8 mouse cellular contexts compared by ENCODE assay signal in the genomic region with DNA sequence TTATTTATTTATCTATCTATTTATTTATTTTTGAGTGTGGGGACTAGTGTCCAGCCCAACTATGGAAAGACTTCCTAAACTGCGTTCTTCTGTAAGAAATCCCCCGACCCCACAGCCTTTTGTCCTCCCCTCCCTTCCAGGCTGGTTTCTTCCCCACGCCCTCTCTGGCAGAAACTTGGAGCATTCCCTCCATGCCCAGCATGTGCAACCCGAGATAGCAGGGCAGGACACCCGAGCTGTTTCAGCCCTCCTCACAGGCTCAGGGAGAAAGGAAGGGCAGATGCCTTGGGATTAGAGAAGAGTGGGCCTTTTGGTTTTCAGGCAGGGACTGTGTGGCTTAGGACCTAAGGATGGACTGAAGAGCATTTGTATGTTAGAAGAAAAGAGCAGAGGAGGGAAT. TPM values are rescaled to one million over a fixed set of nuclear protein-coding genes. Genes with fewer than 3 reads are reported as not detected.
DNase-seq lines count a peak whose midpoint lies in the region; ATAC-seq and TF ChIP-seq lines count a peak whose summit lies in the region.

No protein-coding gene starts in this region.

- H3K4me2 ChIP-seq in kidney, embryonic 15.5 days = peak overlapping the region; percentile 72
- peak overlapping the region; percentile 88 for H3K4me2 ChIP-seq in forebrain, embryonic 14.5 days (ENCODE audit: low read length)
- H3K4me2 ChIP-seq in hindbrain, postnatal 0 days (ENCODE audit: low read depth, low read length) = peak overlapping the region; percentile 91
- peak overlapping the region; percentile 96 for H3K4me2 ChIP-seq in myocyte (ENCODE audit: low read depth)

- WGBS in kidney, embryonic 15.5 days = 13% methylated on average over 5 of the region's 5 CpGs
- 21% methylated on average over 5 of the region's 5 CpGs for WGBS in forebrain, embryonic 14.5 days
- WGBS in hindbrain, postnatal 0 days = 16% methylated on average over 5 of the region's 5 CpGs

- no peak for ATAC-seq in kidney, embryonic 15.5 days (replicated peaks; ENCODE audit: low FRiP score)
- no peak for ATAC-seq in forebrain, embryonic 14.5 days
- no peak for ATAC-seq in hindbrain, postnatal 0 days

- peak overlapping the region; percentile 97 for H3K4me3 ChIP-seq in kidney, embryonic 15.5 days (replicated peaks)
- H3K4me3 ChIP-seq in forebrain, embryonic 14.5 days (ENCODE audit: low read depth, low read length) = 0 out of 2 replicates have a peak overlapping the region, but pooled peaks have one; percentile 2
- 0 out of 2 replicates have a peak overlapping the region, but pooled peaks have one; percentile 5 for H3K4me3 ChIP-seq in hindbrain, postnatal 0 days (ENCODE audit: low read length)
- peak overlapping the region; percentile 73 for H3K4me3 ChIP-seq in myocyte

- H3ac ChIP-seq in myocyte (ENCODE audit: control insufficient read depth, insufficient read length) = no peak overlapping the region

- peaks cover 32% of the 10 kb centered on the region for H3K4me1 ChIP-seq in kidney, embryonic 15.5 days
- H3K4me1 ChIP-seq in forebrain, embryonic 14.5 days (ENCODE audit: control insufficient read depth, insufficient read depth, low read length) = peaks cover 23% of the 10 kb centered on the region
- peaks cover 13% of the 10 kb centered on the region for H3K4me1 ChIP-seq in hindbrain, postnatal 0 days (ENCODE audit: insufficient read depth, low read length)

- no peaks in the 10 kb centered on the region for H3K9me3 ChIP-seq in kidney, embryonic 15.5 days (replicated peaks)
- H3K9me3 ChIP-seq in forebrain, embryonic 14.5 days (replicated peaks; ENCODE audit: control insufficient read depth, low read length) = no peaks in the 10 kb centered on the region
- H3K9me3 ChIP-seq in hindbrain, postnatal 0 days (ENCODE audit: low read length) = no peaks in the 10 kb centered on the region

- peak; percentile 21 for TF ChIP-seq POLR2A in myocyte (IDR thresholded peaks at IDR 0.05; ENCODE audit: insufficient read length, low read depth)

- TF ChIP-seq CTCF in hindbrain, postnatal 0 days (IDR thresholded peaks at IDR 0.05; ENCODE audit: low read depth) = no peak

- no peaks in the 10 kb centered on the region for H3K27me3 ChIP-seq in kidney, embryonic 15.5 days
- H3K27me3 ChIP-seq in forebrain, embryonic 14.5 days (replicated peaks; ENCODE audit: control insufficient read depth, insufficient read depth, low read length) = no peaks in the 10 kb centered on the region
- no peaks in the 10 kb centered on the region for H3K27me3 ChIP-seq in hindbrain, postnatal 0 days (ENCODE audit: insufficient read depth, low read length)
- H3K27me3 ChIP-seq in myocyte (ENCODE audit: control insufficient read depth, insufficient read depth, insufficient read length) = no peaks in the 10 kb centered on the region

- H3K79me2 ChIP-seq in myocyte (ENCODE audit: control insufficient read depth, insufficient read depth) = peaks cover 54% of the 10 kb centered on the region

- H3K27ac ChIP-seq in kidney, embryonic 15.5 days = peak overlapping the region; percentile 100
- H3K27ac ChIP-seq in forebrain, embryonic 14.5 days (ENCODE audit: low read depth, low read length) = no peak overlapping the region
- H3K27ac ChIP-seq in hindbrain, postnatal 0 days = no peak overlapping the region

- peak overlapping the region; percentile 93 for H3K9ac ChIP-seq in kidney, embryonic 15.5 days
- peak overlapping the region; percentile 99 for H3K9ac ChIP-seq in forebrain, embryonic 14.5 days (ENCODE audit: low read length)
- peak overlapping the region; percentile 92; the same call in 1 of the 2 replicates for H3K9ac ChIP-seq in hindbrain, postnatal 0 days (replicated peaks; ENCODE audit: low read length)

- peaks cover 55% of the 10 kb centered on the region for H3K36me3 ChIP-seq in kidney, embryonic 15.5 days
- H3K36me3 ChIP-seq in forebrain, embryonic 14.5 days (ENCODE audit: control insufficient read depth, insufficient read depth, low read length) = peaks cover 41% of the 10 kb centered on the region
- peaks cover 22% of the 10 kb centered on the region for H3K36me3 ChIP-seq in hindbrain, postnatal 0 days (ENCODE audit: insufficient read depth, low read length)
- H3K36me3 ChIP-seq in myocyte (ENCODE audit: control insufficient read depth, insufficient read depth) = peaks cover 20% of the 10 kb centered on the region

- no peak for DNase-seq in kidney, postnatal 36 days
- DNase-seq in forebrain, embryonic 14.5 days (ENCODE audit: low spot score) = no peak
- DNase-seq in hindbrain, postnatal 0 days (ENCODE audit: low spot score) = no peak
- no peak for DNase-seq in natural killer cell, adult 2 months (ENCODE audit: low spot score in 2 of 2)
- DNase-seq in B cell, adult 2 months = no peak
- no peak for DNase-seq in layer of hippocampus, adult 11-12 months (ENCODE audit: low spot score)

TF ChIP-seq in myocyte, 11 proteins besides CTCF, POLR2A, EP300 and RAD21:
- TF ChIP-seq MYOG (IDR thresholded peaks at IDR 0.05; ENCODE audit: control insufficient read depth in 1 of 3, insufficient read depth in 1 of 3, insufficient read length in 2 of 3, low read depth in 2 of 3) (peak in 1 of 3 experiments; percentile 16), REST (IDR thresholded peaks at IDR 0.05; ENCODE audit: insufficient read depth, insufficient read length) (no peak)

RNA-seq across cellular contexts. Expression of a gene that starts 0.6 kb away (rescaled TPM):
- 116 and 120 TPM in 2 replicates for polyA plus RNA-seq in kidney, embryonic 15.5 days (2015; fragmentation: Nextera tagmentation; extraction: Ambion mirVana)
- 189 and 203 TPM in 2 replicates for polyA plus RNA-seq in forebrain, embryonic 14.5 days (2014; fragmentation: Nextera tagmentation; extraction: Ambion mirVana)
- 137 and 147 TPM in 2 replicates for total RNA-seq in hindbrain, postnatal 0 days (2014; rRNA removed)
- polyA plus RNA-seq in hindbrain, postnatal 0 days (2015; fragmentation: Nextera tagmentation; extraction: Ambion mirVana) = 168 and 170 TPM in 2 replicates
- 91.5 TPM for polyA plus RNA-seq in myocyte (2012; fragmentation: generic; extraction: Trizol)

RNA-seq across cellular contexts. Expression of a gene that starts 1.9 kb away (rescaled TPM):
- polyA plus RNA-seq in kidney, embryonic 15.5 days (2015; fragmentation: Nextera tagmentation; extraction: Ambion mirVana) = 31.0 and 31.7 TPM in 2 replicates
- 24.0 and 26.1 TPM in 2 replicates for polyA plus RNA-seq in forebrain, embryonic 14.5 days (2014; fragmentation: Nextera tagmentation; extraction: Ambion mirVana)
- 37.7 and 40.9 TPM in 2 replicates for total RNA-seq in hindbrain, postnatal 0 days (2014; rRNA removed)
- 24.7 and 25.0 TPM in 2 replicates for polyA plus RNA-seq in hindbrain, postnatal 0 days (2015; fragmentation: Nextera tagmentation; extraction: Ambion mirVana)
- 146 TPM for polyA plus RNA-seq in myocyte (2012; fragmentation: generic; extraction: Trizol)

RNA-seq across cellular contexts. Expression of a gene that starts 8.1 kb away (rescaled TPM):
- polyA plus RNA-seq in kidney, embryonic 15.5 days (2015; fragmentation: Nextera tagmentation; extraction: Ambion mirVana) = 447 and 450 TPM in 2 replicates
- polyA plus RNA-seq in forebrain, embryonic 14.5 days (2014; fragmentation: Nextera tagmentation; extraction: Ambion mirVana) = 701 and 779 TPM in 2 replicates
- total RNA-seq in hindbrain, postnatal 0 days (2014; rRNA removed) = 175 and 209 TPM in 2 replicates
- 548 and 563 TPM in 2 replicates for polyA plus RNA-seq in hindbrain, postnatal 0 days (2015; fragmentation: Nextera tagmentation; extraction: Ambion mirVana)
- polyA plus RNA-seq in myocyte (2012; fragmentation: generic; extraction: Trizol) = 530 TPM

RNA-seq across cellular contexts. Expression of a gene that starts 12.7 kb away (rescaled TPM):
- polyA plus RNA-seq in kidney, embryonic 15.5 days (2015; fragmentation: Nextera tagmentation; extraction: Ambion mirVana) = 75.8 and 78.8 TPM in 2 replicates
- 49.4 and 49.6 TPM in 2 replicates for polyA plus RNA-seq in forebrain, embryonic 14.5 days (2014; fragmentation: Nextera tagmentation; extraction: Ambion mirVana)
- total RNA-seq in hindbrain, postnatal 0 days (2014; rRNA removed) = 34.3 and 47.9 TPM in 2 replicates
- 44.0 and 46.0 TPM in 2 replicates for polyA plus RNA-seq in hindbrain, postnatal 0 days (2015; fragmentation: Nextera tagmentation; extraction: Ambion mirVana)
- 58.6 TPM for polyA plus RNA-seq in myocyte (2012; fragmentation: generic; extraction: Trizol)

RNA-seq across cellular contexts. Expression of a gene that starts 17.5 kb away (rescaled TPM):
- polyA plus RNA-seq in kidney, embryonic 15.5 days (2015; fragmentation: Nextera tagmentation; extraction: Ambion mirVana) = 38.2 and 43.2 TPM in 2 replicates
- polyA plus RNA-seq in forebrain, embryonic 14.5 days (2014; fragmentation: Nextera tagmentation; extraction: Ambion mirVana) = 19.7 and 25.7 TPM in 2 replicates
- 20.9 and 37.3 TPM in 2 replicates for total RNA-seq in hindbrain, postnatal 0 days (2014; rRNA removed)
- polyA plus RNA-seq in hindbrain, postnatal 0 days (2015; fragmentation: Nextera tagmentation; extraction: Ambion mirVana) = 18.1 and 19.3 TPM in 2 replicates
- 24.3 TPM for polyA plus RNA-seq in myocyte (2012; fragmentation: generic; extraction: Trizol)

Comparison
In these comparisons a context has a peak if more than half of its experiments do, and no peak if none do; other contexts are left out.
1. H3K4me3 ChIP-seq: peak in every context shown above with its lines; median percentile 97 in kidney, embryonic 15.5 days; 73 in myocyte; 5 in hindbrain, postnatal 0 days; 2 in forebrain, embryonic 14.5 days.